Mouse (Mus musculus) cortical plate, adult 2 months (tissue): ENCODE measurements around the gene Clstn2. TPM values are rescaled to one million over a fixed set of nuclear protein-coding genes. Genes with fewer than 3 reads are reported as not detected.
A peak's percentile ranks its signal among the peaks of the same experiment; 100 is the strongest.

Experiments used
- H3K27ac ChIP-seq: fragments of 200-500 bp; 2 replicates; pipeline ENCODE4 v1.5.1; 2012; ENCODE audit warnings: low read length, control low read depth, inconsistent platforms; ENCODE audit not compliant: insufficient read depth
- H3K4me1 ChIP-seq: fragments of 200-500 bp; 2 replicates; pipeline ENCODE4 v1.6.1; 2011; ENCODE audit warnings: low read length; ENCODE audit not compliant: control insufficient read depth, insufficient read depth
- H3K4me3 ChIP-seq: fragments of 200-500 bp; 2 replicates; pipeline ENCODE4 v1.5.1; 2011; ENCODE audit warnings: mild to moderate bottlenecking, low read length, control low read depth; ENCODE audit not compliant: insufficient read depth
- CTCF ChIP-seq: fragments of 200-500 bp; IDR thresholded peaks from 2 replicates; pipeline ENCODE4 v1.5.1; 2011; ENCODE audit warnings: mild to moderate bottlenecking, control low read depth, low read length; ENCODE audit not compliant: insufficient read depth; ENCODE audit errors: extremely low read depth
- POLR2A ChIP-seq: fragments of 200-500 bp; IDR thresholded peaks from 2 replicates; pipeline ENCODE4 v1.6.1; 2011; ENCODE audit warnings: mild to moderate bottlenecking, low read length, control low read depth; ENCODE audit not compliant: insufficient read depth; ENCODE audit errors: extremely low read depth
- polyA plus RNA-seq: library from polyadenylated mRNA; depleted of rRNA; stranded (reverse); fragments of >200 nt; gene quantifications from 2 replicates; pipeline ENCODE4 v1.2.3, GENCODE M21; 2012

The Clstn2 gene
- polyA plus RNA-seq, 1 experiment, result 50.8 TPM

GRCm38 (mm10) chr9:97847873-97848838 lies 184.8 kb downstream of the Clstn2 start:
- TF ChIP-seq POLR2A (no peak), CTCF (no peak)
- H3K4me1 ChIP-seq, result peaks cover 7% of the 10 kb centered on the region; the same call in 1 of the 2 replicates
- H3K27ac ChIP-seq, result 0 out of 2 replicates have a peak overlapping the region, but pooled peaks have one; percentile 40
- H3K4me3 ChIP-seq, result no peak overlapping the region

GRCm38 (mm10) chr9:97842054-97842453 lies 190.9 kb downstream of the Clstn2 start:
- Histone ChIP-seq H3K4me1 (no peaks in the 10 kb centered on the region), H3K4me3 (no peak overlapping the region), H3K27ac (no peak overlapping the region)
- TF ChIP-seq CTCF (no peak), POLR2A (no peak)

- no peak overlapping the region for H3K27ac ChIP-seq
- TF ChIP-seq CTCF (no peak), POLR2A (no peak)
- peaks cover 1% of the 10 kb centered on the region; the same call in 1 of the 2 replicates for H3K4me1 ChIP-seq
- H3K4me3 ChIP-seq, result no peak overlapping the region
Observed at GRCm38 (mm10) chr9:97831216-97831615, 201.8 kb downstream of the Clstn2 start.

GRCm38 (mm10) chr9:97829919-97830318 lies 203.1 kb downstream of the Clstn2 start:
- TF ChIP-seq POLR2A (no peak), CTCF (no peak)
- Histone ChIP-seq H3K4me3 (no peak overlapping the region), H3K27ac (no peak overlapping the region), H3K4me1 (peaks cover 1% of the 10 kb centered on the region; the same call in 1 of the 2 replicates)

GRCm38 (mm10) chr9:97827689-97828088 lies 205.3 kb downstream of the Clstn2 start:
- Histone ChIP-seq H3K4me3 (no peak overlapping the region), H3K27ac (no peak overlapping the region), H3K4me1 (peaks cover 1% of the 10 kb centered on the region; the same call in 1 of the 2 replicates)
- no peak for TF ChIP-seq POLR2A
- no peak for TF ChIP-seq CTCF

- TF ChIP-seq CTCF, result no peak
- no peak for TF ChIP-seq POLR2A
- no peak overlapping the region for H3K27ac ChIP-seq
- H3K4me1 ChIP-seq, result peaks cover 1% of the 10 kb centered on the region; the same call in 1 of the 2 replicates
- H3K4me3 ChIP-seq, result no peak overlapping the region
Observed at GRCm38 (mm10) chr9:97826077-97826947, 206.7 kb downstream of the Clstn2 start.

- no peak for TF ChIP-seq POLR2A
- no peak for TF ChIP-seq CTCF
Observed at GRCm38 (mm10) chr9:97817116-97817515, 215.9 kb downstream of the Clstn2 start.

GRCm38 (mm10) chr9:97816143-97816805 lies 216.7 kb downstream of the Clstn2 start:
- Histone ChIP-seq H3K4me3 (no peak overlapping the region), H3K4me1 (no peaks in the 10 kb centered on the region; the same call in 1 of the 2 replicates), H3K27ac (no peak overlapping the region)
- no peak for TF ChIP-seq CTCF
- no peak for TF ChIP-seq POLR2A

More at GRCm38 (mm10) chr9:97817116-97817515, 215.9 kb downstream of the Clstn2 start:
- Histone ChIP-seq H3K4me3 (no peak overlapping the region), H3K4me1 (no peaks in the 10 kb centered on the region; the same call in 1 of the 2 replicates), H3K27ac (no peak overlapping the region)
